Mouse (Mus musculus): ENCODE data around the gene Fkbp2. TPM values are rescaled to one million over a fixed set of nuclear protein-coding genes. Genes with fewer than 3 reads are reported as not detected.

The Fkbp2 gene
- total RNA-seq, 2 experiments from 2014 or later, result 13.0 to 13.7 TPM

Other genes with a start within 250 kb of the Fkbp2 start
- gene Rps6ka4, start 139.9 kb downstream of the Fkbp2 start, total RNA-seq (2021), result 1 to 10 TPM; 7.7 to 8.5 TPM
- gene Ccdc88b, start 122.3 kb downstream of the Fkbp2 start, total RNA-seq (2021), result under 1 TPM; 0.40 to 0.84 TPM
- gene Trmt112, start 70.8 kb downstream of the Fkbp2 start, total RNA-seq (2021), result 10 to 100 TPM; 34.6 to 38.9 TPM
- 100 to 1,000 TPM; 159 to 187 TPM for gene Prdx5, start 70.4 kb downstream of the Fkbp2 start, total RNA-seq (2021)
- 10 to 100 TPM; 47.7 to 52.0 TPM for gene Esrra, start 58.7 kb downstream of the Fkbp2 start, total RNA-seq (2021)
- gene Catsperz, start 55.1 kb downstream of the Fkbp2 start, total RNA-seq (2021), result not detected
- gene Kcnk4, start 46.0 kb downstream of the Fkbp2 start, total RNA-seq (2021), result not detected
- gene Bad, start 38.6 kb downstream of the Fkbp2 start, total RNA-seq (2021), result 10 to 100 TPM; 14.2 to 14.6 TPM
- gene Gpr137, start 38.0 kb downstream of the Fkbp2 start, total RNA-seq (2021), result 1 to 10 TPM; 8.9 to 9.9 TPM
- 100 to 1,000 TPM; 139 to 184 TPM for gene Ppp1r14b, start 5.5 kb downstream of the Fkbp2 start, total RNA-seq (2021)
- gene Plcb3, start 4.0 kb downstream of the Fkbp2 start, total RNA-seq (2021), result 10 to 100 TPM; 10.9 to 11.6 TPM
- 100 to 1,000 TPM in 1 of 2 experiments, 10 to 100 TPM in 1; 90.8 to 118 TPM for gene Vegfb, start 7.2 kb upstream of the Fkbp2 start, total RNA-seq (2021)
- gene Dnajc4, start 12.1 kb upstream of the Fkbp2 start, total RNA-seq (2021), result 10 to 100 TPM; 30.7 to 32.4 TPM
- gene Nudt22, start 15.6 kb upstream of the Fkbp2 start, total RNA-seq (2021), result 10 to 100 TPM; 15.7 to 18.9 TPM
- gene Trpt1, start 15.6 kb upstream of the Fkbp2 start, total RNA-seq (2021), result 10 to 100 TPM; 19.7 to 20.1 TPM
- gene Fermt3, start 39.0 kb upstream of the Fkbp2 start, total RNA-seq (2021), result 1 to 10 TPM; 2.0 to 2.2 TPM
- 10 to 100 TPM; 80.3 to 92.4 TPM for gene Stip1, start 59.5 kb upstream of the Fkbp2 start, total RNA-seq (2021)
- gene Macrod1, start 76.3 kb upstream of the Fkbp2 start, total RNA-seq (2021), result 100 to 1,000 TPM; 187 to 192 TPM
- gene Flrt1, start 125.2 kb upstream of the Fkbp2 start, total RNA-seq (2021), result under 1 TPM; 0.27 to 0.51 TPM
- 10 to 100 TPM; 52.6 to 62.6 TPM for gene Otub1, start 225.8 kb upstream of the Fkbp2 start, total RNA-seq (2021)
- 100 to 1,000 TPM; 167 TPM for gene Cox8a, start 237.1 kb upstream of the Fkbp2 start, total RNA-seq (2021)